Mouse (Mus musculus) heart, postnatal 0 days (tissue): ENCODE data around the gene Cldn12. TPM values are rescaled to one million over a fixed set of nuclear protein-coding genes. Genes with fewer than 3 reads are reported as not detected.

Source experiments
- ATAC-seq: fragments of 200-750 bp; cut with Nextera tagmentation; 2 replicates; pipeline ENCODE4 v1.8.0; 2017; ENCODE audit warnings: low read depth, moderate number of reproducible peaks, moderate library complexity; ENCODE audit not compliant: insufficient read depth
- DNase-seq: peaks from one replicate; pipeline ENCODE4 v3.0.0-alpha.2; 2016; ENCODE audit warnings: low spot score
- H3K27ac ChIP-seq: fragments of 300-500 bp; sonication (generic); 2 replicates; pipeline ENCODE4 v1.5.1; 2014; ENCODE audit warnings: low read depth, mild to moderate bottlenecking
- H3K27me3 ChIP-seq: fragments of 300-500 bp; sonication (generic); 2 replicates; pipeline ENCODE4 v1.6.1; 2014; ENCODE audit warnings: low read length, mixed read lengths; ENCODE audit not compliant: control insufficient read depth, insufficient read depth
- H3K36me3 ChIP-seq: fragments of 300-500 bp; sonication (generic); replicated peaks from 2 replicates; pipeline ENCODE4 v1.6.1; 2014; ENCODE audit warnings: low read length, mixed read lengths; ENCODE audit not compliant: control insufficient read depth, insufficient read depth
- H3K4me1 ChIP-seq: fragments of 300-500 bp; sonication (generic); 2 replicates; pipeline ENCODE4 v1.6.1; 2014; ENCODE audit warnings: antibody characterized with exemption; ENCODE audit not compliant: control insufficient read depth, insufficient read depth
- H3K4me2 ChIP-seq: fragments of 300-500 bp; sonication (generic); 2 replicates; pipeline ENCODE4 v1.6.1; 2014; ENCODE audit warnings: low read depth, mild to moderate bottlenecking, low read length, moderate library complexity
- H3K4me3 ChIP-seq: fragments of 300-500 bp; sonication (generic); 2 replicates; pipeline ENCODE4 v1.5.1; 2014; ENCODE audit warnings: low read depth, low read length
- H3K9ac ChIP-seq: fragments of 300-500 bp; sonication (generic); replicated peaks from 2 replicates; pipeline ENCODE4 v1.6.1; 2014; ENCODE audit warnings: low read depth, low read length, mixed read lengths
- H3K9me3 ChIP-seq: fragments of 300-500 bp; sonication (generic); replicated peaks from 2 replicates; pipeline ENCODE4 v1.6.1; 2016; ENCODE audit warnings: low read length; ENCODE audit not compliant: control insufficient read depth
- CTCF ChIP-seq: IDR thresholded peaks from 2 replicates; pipeline ENCODE4 v1.5.1; 2016; ENCODE audit warnings: antibody characterized with exemption, control low read depth, low read depth
- EP300 ChIP-seq: IDR thresholded peaks from 2 replicates; pipeline ENCODE4 v1.6.1; 2016; ENCODE audit warnings: antibody characterized with exemption, low read depth
- WGBS: fragments of 180-500 bp; shearing (Covaris S2); extraction: QIAGEN DNeasy Blood & Tissue Kit; methylation state at CpG from one replicate; pipeline ENCODE4 v1.1.7; 2014; 5-methylcytosine and 5-hydroxymethylcytosine counted together
- polyA plus RNA-seq: library from polyadenylated mRNA; unstranded; fragments of >200 nt; fragmentation: Nextera tagmentation; extraction: Ambion mirVana; gene quantifications from 2 replicates; pipeline ENCODE4 v1.2.1, GENCODE M21; 2015
- total RNA-seq: library from RNA; depleted of rRNA; stranded (reverse); fragments of >200 nt; gene quantifications from 2 replicates; pipeline ENCODE4 v1.2.3, GENCODE M21; 2014; ENCODE audit warnings: low replicate concordance; rRNA removed

The Cldn12 gene
- total RNA-seq, result 14.5 and 16.8 TPM in 2 replicates
- polyA plus RNA-seq, result 12.6 and 12.7 TPM in 2 replicates

DNA sequence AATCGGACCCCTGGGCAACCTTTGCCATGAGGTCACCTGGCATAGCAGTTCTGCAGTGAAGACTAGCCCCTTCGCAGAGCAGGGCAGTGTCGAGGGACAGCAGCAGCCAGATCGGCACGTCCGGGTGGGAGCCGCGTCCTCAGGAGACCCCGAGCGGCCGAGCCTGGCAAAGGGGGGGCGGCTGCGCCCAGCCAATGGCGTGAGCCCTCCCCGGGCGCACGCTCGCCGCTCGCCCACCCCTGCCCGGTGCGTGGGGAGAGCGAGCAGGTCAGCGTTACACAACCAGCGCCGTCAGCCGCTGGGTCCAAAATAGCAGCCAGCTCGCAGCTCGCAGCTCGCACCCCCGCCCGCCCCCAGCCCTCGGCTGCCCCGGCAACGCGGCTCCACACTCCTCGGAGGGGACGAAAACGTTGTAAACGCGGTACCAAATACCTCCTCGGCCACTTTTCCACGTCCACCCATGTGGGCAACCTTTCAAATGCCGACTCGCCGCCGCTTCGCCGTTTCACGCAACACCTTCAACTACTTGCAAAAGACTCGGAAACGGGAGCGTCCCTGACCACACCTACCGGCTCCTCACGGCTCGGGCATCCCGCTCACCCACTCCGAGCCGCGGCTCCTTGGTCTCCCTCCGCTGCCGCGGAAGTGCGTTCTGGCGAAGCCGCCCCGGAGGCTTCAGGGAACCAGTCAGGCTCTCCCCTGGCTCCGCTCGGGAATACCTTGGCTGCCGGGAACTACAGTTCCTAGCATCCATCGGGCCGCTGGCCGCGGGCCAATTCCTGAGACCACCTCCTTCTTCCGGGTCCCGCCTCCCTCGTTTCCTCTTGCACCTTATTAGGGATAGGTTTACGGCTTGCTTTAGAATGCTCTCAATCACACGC lies at the start of gene Cldn12:
Gene Cldn12, minus strand, starts transcription at position 763 of the 881 bp plus-strand sequence.
- Histone ChIP-seq H3K27me3 (no peaks in the 10 kb centered on the region), H3K4me1 (peaks cover 6% of the 10 kb centered on the region), H3K9ac (peak within 1 kb of the TSS; percentile 68), H3K4me2 (peak within 1 kb of the TSS; percentile 85), H3K4me3 (peak within 1 kb of the TSS; percentile 76), H3K9me3 (no peaks in the 10 kb centered on the region), H3K36me3 (peaks cover 7% of the 10 kb centered on the region), H3K27ac (peak within 1 kb of the TSS; percentile 94)
- ATAC-seq (peak; percentile 95), DNase-seq (peak; percentile 96)
- 0 out of 2 replicates have a peak, but pooled peaks have one; percentile 34 for TF ChIP-seq EP300
- TF ChIP-seq CTCF, result no peak
- under 1% methylated on average over 73 of the region's 79 CpGs for WGBS

- ATAC-seq, result no peak
- 56% methylated on average over 3 of the region's 3 CpGs for WGBS
- no peaks in the 10 kb centered on the region for H3K27me3 ChIP-seq
- H3K4me1 ChIP-seq, result 0 out of 2 replicates have a peak, but pooled peaks cover 19% of the 10 kb centered on the region
- H3K4me3 ChIP-seq, result no peak overlapping the region
- no peaks in the 10 kb centered on the region for H3K36me3 ChIP-seq
- no peak for DNase-seq
- H3K9ac ChIP-seq, result no peak overlapping the region
- TF ChIP-seq EP300 (no peak), CTCF (no peak)
- no peak overlapping the region for H3K27ac ChIP-seq
- no peak overlapping the region for H3K4me2 ChIP-seq
- no peaks in the 10 kb centered on the region for H3K9me3 ChIP-seq
Observed at GRCm38 (mm10) chr5:5562435-5562834, 47.7 kb upstream of the Cldn12 start.

DNA sequence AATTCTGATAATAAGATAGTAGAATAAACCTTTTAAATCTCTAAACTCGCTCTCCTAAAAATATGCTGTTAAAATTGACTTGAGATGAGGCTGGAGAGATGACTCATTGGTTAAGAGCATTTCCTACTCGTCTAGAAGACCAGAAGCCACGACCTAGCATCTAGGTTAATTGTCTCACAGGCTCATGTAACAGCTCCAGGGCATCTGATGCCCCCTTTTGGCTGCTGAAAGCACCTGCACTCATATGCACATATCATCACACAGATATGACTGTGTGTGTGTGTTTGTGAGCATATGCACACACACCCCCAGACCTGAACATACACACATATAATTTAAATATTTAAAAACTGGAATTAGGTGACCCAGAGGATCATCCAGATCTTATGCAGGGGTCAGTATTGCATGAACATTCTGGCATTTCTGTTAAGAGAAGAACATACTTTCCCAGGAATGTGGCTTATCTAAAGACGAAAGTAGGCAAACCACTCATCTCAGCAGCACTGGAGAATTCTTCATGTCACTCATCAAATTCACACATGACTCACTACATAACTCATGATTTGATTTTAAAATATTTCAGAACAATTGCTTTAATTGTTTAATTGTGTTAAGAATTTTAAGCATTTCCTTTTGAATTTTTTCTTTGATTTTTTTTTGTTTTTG lies 46.4 kb upstream of the Cldn12 start:
- no peak for TF ChIP-seq EP300
- no peak for TF ChIP-seq CTCF
- Histone ChIP-seq H3K27ac (no peak overlapping the region), H3K27me3 (no peaks in the 10 kb centered on the region), H3K9ac (no peak overlapping the region), H3K4me2 (no peak overlapping the region), H3K36me3 (no peaks in the 10 kb centered on the region), H3K9me3 (no peaks in the 10 kb centered on the region), H3K4me1 (0 out of 2 replicates have a peak, but pooled peaks cover 19% of the 10 kb centered on the region), H3K4me3 (no peak overlapping the region)
- DNase-seq (no peak), ATAC-seq (no peak)
- WGBS, result 55% methylated on average over 4 of the region's 4 CpGs

GRCm38 (mm10) chr5:5559798-5560197 lies 45.0 kb upstream of the Cldn12 start:
- H3K27ac ChIP-seq, result peak overlapping the region; percentile 76
- 31% methylated on average over 8 of the region's 8 CpGs for WGBS
- TF ChIP-seq CTCF (no peak), EP300 (no peak)
- H3K9me3 ChIP-seq, result no peaks in the 10 kb centered on the region
- no peaks in the 10 kb centered on the region for H3K27me3 ChIP-seq
- peak overlapping the region; percentile 85 for H3K4me2 ChIP-seq
- H3K9ac ChIP-seq, result peak overlapping the region; percentile 81
- peaks cover under 1% of the 10 kb centered on the region for H3K36me3 ChIP-seq
- peak overlapping the region; percentile 93 for H3K4me3 ChIP-seq
- DNase-seq, result no peak
- ATAC-seq, result no peak
- H3K4me1 ChIP-seq, result 0 out of 2 replicates have a peak, but pooled peaks cover 19% of the 10 kb centered on the region

DNA sequence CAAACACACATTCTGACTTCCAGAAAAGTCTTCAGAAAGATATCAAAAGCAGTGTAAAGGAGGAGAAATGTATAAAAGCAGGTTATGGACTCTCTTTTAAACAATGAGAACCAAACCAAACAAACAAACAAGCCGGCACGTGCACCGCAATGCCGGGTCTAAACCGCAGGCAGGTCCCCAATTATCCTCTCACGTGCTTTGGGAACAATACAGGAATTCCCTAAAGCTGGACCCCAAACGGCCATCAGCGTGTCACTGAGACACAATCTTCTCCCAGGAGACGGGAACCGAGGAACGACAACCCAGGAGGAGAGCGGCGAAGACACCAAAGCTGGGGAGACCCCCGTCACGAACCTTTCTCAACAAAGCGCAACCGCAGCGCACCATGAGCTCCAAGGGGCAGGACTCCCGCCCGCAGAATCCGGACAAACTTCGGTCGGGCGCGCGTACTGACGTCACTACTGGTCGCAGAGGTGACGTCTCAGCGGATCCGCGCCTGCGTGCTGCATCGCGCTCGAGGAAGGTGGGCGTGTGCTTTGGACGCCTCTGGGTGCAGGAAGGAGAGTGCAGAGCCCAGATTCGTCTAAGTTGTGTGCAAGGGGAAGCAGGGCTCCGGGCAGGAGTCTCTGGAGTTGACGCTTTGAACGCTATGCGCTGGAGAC lies 44.5 kb upstream of the Cldn12 start, which contains the start of gene Gtpbp10:
Gene Gtpbp10, minus strand, starts transcription at position 460 of the 662 bp plus-strand sequence.
- H3K9ac ChIP-seq, result peak within 1 kb of the TSS; percentile 81
- DNase-seq (peak; percentile 90), ATAC-seq (peak; percentile 100)
- H3K27ac ChIP-seq, result peak within 1 kb of the TSS; percentile 76
- 0 out of 2 replicates have a peak, but pooled peaks cover 19% of the 10 kb centered on the region for H3K4me1 ChIP-seq
- H3K27me3 ChIP-seq, result no peaks in the 10 kb centered on the region
- no peaks in the 10 kb centered on the region for H3K9me3 ChIP-seq
- TF ChIP-seq EP300 (no peak), CTCF (no peak)
- H3K4me3 ChIP-seq, result peak within 1 kb of the TSS; percentile 93
- WGBS, result under 1% methylated on average over 43 of the region's 43 CpGs
- H3K4me2 ChIP-seq, result peak within 1 kb of the TSS; percentile 85
- peaks cover 7% of the 10 kb centered on the region for H3K36me3 ChIP-seq
